Mouse (Mus musculus) liver, adult 2 months (tissue): ENCODE results near the gene Eml2.

Source experiments
- CTCF ChIP-seq: fragments of 200-500 bp; IDR thresholded peaks from 2 replicates; pipeline ENCODE4 v1.5.1; 2011; ENCODE audit warnings: low read depth, low read length, control low read depth
- POLR2A ChIP-seq: fragments of 200-500 bp; IDR thresholded peaks from 2 replicates; pipeline ENCODE4 v1.6.1; 2011; ENCODE audit warnings: low read length, control low read depth; ENCODE audit not compliant: insufficient read depth; ENCODE audit errors: extremely low read depth

DNA sequence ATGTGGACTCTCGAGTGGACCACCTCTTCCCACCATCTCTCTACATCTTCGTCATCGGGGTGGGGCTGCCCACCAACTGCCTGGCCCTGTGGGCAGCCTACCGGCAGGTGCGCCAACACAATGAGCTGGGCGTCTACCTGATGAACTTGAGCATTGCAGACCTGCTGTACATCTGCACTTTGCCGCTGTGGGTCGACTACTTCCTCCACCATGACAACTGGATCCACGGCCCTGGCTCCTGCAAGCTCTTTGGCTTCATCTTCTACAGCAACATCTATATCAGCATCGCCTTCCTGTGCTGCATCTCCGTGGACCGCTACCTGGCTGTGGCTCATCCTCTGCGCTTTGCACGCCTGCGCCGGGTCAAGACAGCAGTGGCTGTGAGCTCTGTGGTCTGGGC lies 46.0 kb downstream of the Eml2 start:
- no peak for TF ChIP-seq POLR2A
- TF ChIP-seq CTCF = no peak
